Mouse (Mus musculus) urinary bladder, postnatal 36 days (tissue): ENCODE data around the gene Hexim1.

Source experiments
- DNase-seq, 2 experiments: peaks; one replicate each; pipeline ENCODE4 v3.0.0; 2022; ENCODE audit warnings: low spot score in 2 of 2, mixed read lengths in 1 of 2

Gene Hexim1

GRCm38 (mm10) chr11:103116959-103117590 is 1.0 kb downstream of the Hexim1 start:
- DNase-seq: peak; percentile 78 to 82

DNA sequence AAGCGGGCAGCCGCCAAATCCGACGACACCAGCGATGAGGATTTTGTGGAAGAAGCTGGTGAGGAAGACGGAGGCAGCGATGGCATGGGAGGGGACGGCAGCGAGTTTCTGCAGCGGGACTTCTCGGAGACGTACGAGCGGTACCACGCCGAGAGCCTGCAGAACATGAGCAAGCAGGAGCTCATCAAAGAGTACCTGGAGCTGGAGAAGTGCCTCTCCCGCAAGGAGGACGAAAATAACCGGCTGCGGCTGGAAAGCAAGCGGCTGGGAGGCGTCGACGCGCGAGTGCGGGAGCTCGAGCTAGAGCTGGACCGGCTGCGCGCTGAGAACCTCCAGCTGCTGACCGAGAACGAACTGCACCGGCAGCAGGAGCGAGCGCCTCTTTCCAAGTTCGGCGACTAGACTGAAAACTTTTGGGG is 1.6 kb downstream of the Hexim1 start:
- no peak for DNase-seq

- no peak for DNase-seq
Measured at GRCm38 (mm10) chr11:103118866-103119265, 2.8 kb downstream of the Hexim1 start.

DNA sequence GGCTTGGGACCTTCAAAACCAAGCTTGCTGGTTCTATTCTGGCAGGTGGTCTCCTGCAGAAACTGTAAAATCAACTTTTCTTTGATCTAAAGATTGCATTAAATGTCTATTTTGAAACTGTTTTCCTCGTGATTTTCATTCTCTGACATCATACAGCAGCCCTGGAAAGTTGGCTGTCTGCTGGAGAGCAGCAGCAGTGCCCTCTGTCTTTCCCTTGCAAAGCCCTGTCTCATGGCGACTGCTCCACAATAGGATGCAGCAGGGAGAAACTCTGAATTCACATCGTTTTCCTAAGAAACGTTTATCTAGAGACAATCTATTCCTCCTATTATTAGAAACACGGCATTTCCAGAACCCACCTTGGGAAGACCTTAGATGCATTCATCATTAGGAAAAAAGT is 3.6 kb downstream of the Hexim1 start:
- DNase-seq: no peak

- no peak for DNase-seq
Measured at GRCm38 (mm10) chr11:103120315-103120714, 4.3 kb downstream of the Hexim1 start.

- DNase-seq: peak; percentile 51 to 68
Measured at GRCm38 (mm10) chr11:103131701-103132575, 15.9 kb downstream of the Hexim1 start, which contains the start of gene Hexim2. Gene Hexim2 (plus strand): TSS chr11:103132429.

DNA sequence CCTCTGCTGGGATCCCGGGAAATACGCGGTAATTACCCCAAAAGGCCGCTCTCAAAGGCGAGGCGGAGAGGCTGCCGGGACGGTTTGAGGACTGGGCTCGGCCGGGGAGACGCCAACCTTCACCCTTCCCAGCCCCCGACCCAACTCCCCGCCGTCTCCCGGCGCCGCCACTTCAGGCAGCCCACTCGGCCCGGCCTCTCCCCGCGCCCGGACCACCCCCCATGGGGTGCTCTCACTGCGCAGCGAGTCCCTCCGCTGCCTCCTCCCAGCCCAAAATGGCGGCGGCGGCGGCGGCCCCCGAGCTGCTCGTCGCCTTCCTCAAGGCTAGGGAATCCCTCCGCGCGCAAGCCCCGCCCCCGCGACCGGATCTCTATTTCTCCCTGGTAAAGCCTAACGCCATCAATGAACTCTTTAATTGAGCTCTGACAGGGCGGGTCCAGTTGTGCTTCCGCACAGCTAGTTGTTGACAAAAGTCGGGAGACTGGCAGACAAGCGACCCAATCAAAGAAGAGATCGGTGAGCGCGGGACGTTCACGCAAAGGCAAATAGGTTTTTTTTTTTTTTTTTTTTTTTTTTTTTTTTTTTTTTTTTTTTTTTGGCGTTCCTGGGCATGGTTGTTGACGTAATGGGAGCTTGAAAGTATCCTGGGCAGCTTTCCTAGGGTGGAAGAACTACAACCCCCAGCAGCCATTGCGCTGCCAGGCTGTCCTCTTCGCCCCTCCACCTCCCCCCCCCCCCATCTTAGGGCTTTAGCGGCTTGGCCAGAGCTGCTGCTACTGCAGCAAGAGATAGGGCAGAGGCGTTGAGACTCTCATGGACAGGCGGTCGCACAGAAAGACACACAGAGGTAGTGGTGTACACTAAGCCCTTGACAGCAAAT is 16.8 kb downstream of the Hexim1 start:
- peak; percentile 100 for DNase-seq

GRCm38 (mm10) chr11:103133456-103134185 is 17.6 kb downstream of the Hexim1 start:
- DNase-seq: no peak

DNA sequence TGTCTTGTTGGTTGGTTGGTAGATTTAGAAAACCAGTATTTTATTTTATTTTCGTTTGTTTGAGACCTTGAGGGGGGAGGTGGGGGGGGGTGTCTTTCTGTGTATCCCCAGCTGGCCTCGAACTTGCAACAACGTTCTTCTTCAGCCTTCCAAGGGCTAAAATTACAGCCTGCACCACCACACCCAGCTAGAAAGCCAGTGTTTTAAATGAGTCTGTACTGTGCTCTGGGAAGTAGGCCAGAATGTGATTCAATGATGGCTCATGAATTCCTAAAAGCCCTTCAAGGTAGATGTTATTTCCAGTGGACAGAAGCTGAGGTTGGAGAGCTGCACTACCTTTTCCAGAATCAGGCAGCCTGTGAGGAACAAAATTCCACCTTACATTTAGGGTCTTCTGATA is 18.2 kb downstream of the Hexim1 start:
- no peak for DNase-seq

- no peak for DNase-seq
Measured at GRCm38 (mm10) chr11:103136039-103136577, 20.1 kb downstream of the Hexim1 start.

- DNase-seq: no peak
Measured at GRCm38 (mm10) chr11:103139951-103140762, 24.1 kb downstream of the Hexim1 start.

DNA sequence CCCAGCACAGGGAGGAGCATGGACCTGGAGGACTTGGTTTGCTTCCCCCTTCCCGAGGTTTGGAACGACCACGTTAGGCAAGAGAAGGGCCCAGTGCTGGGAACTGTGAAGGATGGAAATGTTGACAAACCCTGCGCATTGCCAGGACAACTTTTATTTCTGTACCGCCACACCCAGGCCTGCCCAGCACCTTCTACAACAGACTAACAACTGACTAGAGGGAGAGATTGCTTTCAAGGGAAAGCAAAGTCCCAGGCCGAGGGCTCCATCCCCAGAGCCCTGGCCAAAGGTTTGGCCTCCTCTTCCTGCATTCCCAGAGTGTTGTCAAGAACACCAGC is 24.7 kb downstream of the Hexim1 start:
- peak in 1 of 2 experiments; percentile 50 for DNase-seq

DNA sequence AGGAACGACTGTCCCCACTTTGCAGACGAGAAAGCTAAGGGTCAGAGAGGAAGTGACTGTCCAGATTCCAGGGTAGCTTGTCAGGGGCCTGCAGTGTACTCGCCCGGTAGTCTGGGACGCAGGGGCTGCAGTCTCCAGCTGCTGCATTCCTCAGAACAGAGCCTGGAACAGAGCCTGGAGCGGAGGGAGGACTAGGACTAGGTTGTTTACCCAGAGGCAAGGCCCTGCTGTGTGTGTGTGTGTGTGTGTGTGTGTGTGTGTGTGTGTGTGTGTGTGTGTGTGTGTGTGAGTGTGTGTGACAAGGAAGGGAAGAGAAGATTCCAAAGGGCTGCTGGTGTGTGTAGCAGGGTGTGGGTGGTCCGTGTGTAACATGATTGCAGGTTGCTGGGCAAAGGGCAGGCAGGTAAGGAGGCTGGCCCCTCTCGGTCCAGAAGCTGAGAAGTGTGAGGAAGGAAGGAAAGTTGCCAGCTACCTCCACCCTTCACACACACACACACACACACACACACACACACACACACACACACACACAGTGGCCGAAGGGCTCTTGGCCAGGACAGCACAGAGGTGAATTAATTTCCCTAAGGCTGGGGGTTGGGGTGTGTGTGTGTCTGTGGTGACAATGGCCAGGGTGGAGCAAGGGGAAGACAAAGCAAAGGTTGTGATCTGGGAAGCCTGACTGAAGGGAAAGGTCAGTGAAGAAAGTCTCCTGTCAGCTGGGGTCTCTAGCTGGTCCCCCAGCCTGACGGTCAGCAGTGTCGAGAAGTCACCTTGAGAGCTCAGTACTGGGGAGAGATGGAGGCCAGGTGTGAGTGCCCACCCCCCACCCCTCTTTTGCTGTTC is 25.3 kb downstream of the Hexim1 start:
- DNase-seq: peak; percentile 67 to 73

GRCm38 (mm10) chr11:103141944-103142255 is 25.9 kb downstream of the Hexim1 start:
- no peak for DNase-seq

GRCm38 (mm10) chr11:103142441-103143182 is 26.6 kb downstream of the Hexim1 start:
- peak in 1 of 2 experiments; percentile 61 for DNase-seq

DNA sequence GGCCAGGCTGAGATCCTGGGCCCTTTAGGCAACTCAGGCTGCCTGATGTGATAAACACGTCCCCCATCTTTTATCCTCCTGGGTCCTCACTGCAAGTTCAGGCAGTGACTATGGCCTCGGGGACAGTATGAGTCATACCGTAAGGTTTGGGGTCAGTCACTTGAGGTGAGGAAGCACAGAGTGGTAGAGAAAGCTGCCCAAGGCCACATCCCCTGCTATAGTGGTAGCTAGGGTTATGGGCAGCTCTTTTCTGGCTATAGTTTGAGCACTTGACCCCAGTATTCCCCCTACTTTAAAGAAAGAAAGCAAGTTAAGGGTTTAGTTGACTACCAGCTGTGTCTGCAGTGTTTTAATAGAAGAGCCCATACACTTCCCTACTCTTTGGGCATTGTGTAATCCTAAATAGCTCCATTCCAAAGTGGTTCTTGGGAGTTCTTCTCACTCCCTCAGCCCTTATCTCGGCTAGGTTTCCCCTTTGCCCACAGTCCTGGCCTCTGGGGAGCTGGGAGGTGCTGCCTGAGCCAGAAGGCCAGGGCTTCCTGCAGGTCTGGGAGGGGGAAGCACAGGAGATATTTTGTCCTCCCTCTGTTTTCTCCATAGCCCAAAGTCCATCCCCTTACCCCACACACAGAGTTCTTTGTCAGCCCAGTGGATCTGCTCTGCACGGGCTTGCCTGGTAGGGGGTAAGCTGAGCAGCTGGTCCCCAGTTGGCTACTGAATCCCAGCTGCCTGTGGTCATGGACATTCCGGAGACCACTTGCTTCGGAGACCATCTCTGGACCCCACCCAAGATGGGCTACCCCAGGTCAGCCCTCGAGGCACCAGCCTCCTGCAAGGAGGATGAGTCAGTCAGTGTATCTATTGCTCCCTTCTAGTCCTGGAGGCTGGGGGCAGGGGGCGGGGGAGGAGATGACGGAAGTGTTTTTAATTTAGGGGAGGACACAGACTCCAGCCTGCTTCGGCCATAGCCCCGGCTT is 28.6 kb downstream of the Hexim1 start:
- DNase-seq: peak in 1 of 2 experiments; percentile 47

GRCm38 (mm10) chr11:103146386-103146785 is 30.4 kb downstream of the Hexim1 start:
- DNase-seq: no peak

DNA sequence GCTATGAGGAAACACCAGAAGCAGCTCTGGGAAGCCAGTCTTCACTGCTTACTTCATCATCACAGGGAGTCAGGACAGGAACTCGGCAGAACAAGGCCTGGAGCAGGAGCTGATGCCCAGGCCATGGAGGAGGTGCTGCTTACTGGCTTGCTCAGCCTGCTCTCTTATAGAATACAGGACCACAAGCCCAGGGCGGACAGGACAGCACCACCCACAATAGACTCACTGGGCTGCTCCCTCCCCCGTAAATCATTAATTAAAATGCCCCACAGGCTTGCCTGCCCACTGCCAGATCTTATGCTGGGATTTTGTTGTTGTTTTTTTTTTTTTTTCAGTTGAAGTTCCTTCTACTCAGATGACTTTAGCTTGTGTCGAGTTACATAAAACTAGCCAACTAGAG is 31.7 kb downstream of the Hexim1 start:
- no peak for DNase-seq
